Mouse (Mus musculus) heart, embryonic 13.5 days (tissue): ENCODE measurements at regions not wholly inside any gene's neighbourhood (a gene's known extent, or its start where the extent isn't known, plus 50 kb on each side); places are given as distances from the start of the nearest gene placed in this dataset.
"Not testable (repeated sequence)": the region's sequence is repeated elsewhere in the genome, so short reads cannot be mapped to it uniquely, and the experiment has no call there.

Experiments
- ATAC-seq: fragments of 200-750 bp; cut with Nextera tagmentation; 2 replicates; pipeline ENCODE4 v1.8.0; 2017; ENCODE audit warnings: moderate TSS enrichment; ENCODE audit not compliant: insufficient number of reproducible peaks, low FRiP score, low TSS enrichment; ENCODE audit errors: extremely low read depth
- H3K27ac ChIP-seq: fragments of 300-500 bp; sonication (generic); replicated peaks from 2 replicates; pipeline ENCODE4 v1.5.1; 2015; ENCODE audit warnings: moderate library complexity, mild to moderate bottlenecking, inconsistent platforms
- H3K27me3 ChIP-seq: fragments of 300-500 bp; sonication (generic); replicated peaks from 2 replicates; pipeline ENCODE4 v1.6.1; 2015; ENCODE audit warnings: mild to moderate bottlenecking, inconsistent platforms
- H3K36me3 ChIP-seq: fragments of 300-500 bp; sonication (generic); 2 replicates; pipeline ENCODE4 v1.6.1; 2015; ENCODE audit warnings: mild to moderate bottlenecking, inconsistent platforms
- H3K4me1 ChIP-seq: fragments of 300-500 bp; sonication (generic); 2 replicates; pipeline ENCODE4 v1.6.1; 2015; ENCODE audit warnings: inconsistent platforms
- H3K4me2 ChIP-seq: fragments of 300-500 bp; sonication (generic); 2 replicates; pipeline ENCODE4 v1.6.1; 2015; ENCODE audit warnings: inconsistent platforms, mild to moderate bottlenecking, moderate library complexity
- H3K4me3 ChIP-seq: fragments of 300-500 bp; sonication (generic); 2 replicates; pipeline ENCODE4 v1.5.1; 2015; ENCODE audit warnings: moderate library complexity, mild to moderate bottlenecking, inconsistent platforms
- H3K9ac ChIP-seq: fragments of 300-500 bp; sonication (generic); 2 replicates; pipeline ENCODE4 v1.6.1; 2015; ENCODE audit warnings: inconsistent platforms, mild to moderate bottlenecking, moderate library complexity
- H3K9me3 ChIP-seq: fragments of 300-500 bp; sonication (generic); 2 replicates; pipeline ENCODE4 v1.6.1; 2016; ENCODE audit warnings: inconsistent platforms
- WGBS: fragments of 180-500 bp; shearing (Covaris S2); methylation state at CpG from one replicate; pipeline ENCODE4 v1.1.7; 2015; ENCODE audit warnings: mixed read lengths; 5-methylcytosine and 5-hydroxymethylcytosine counted together

DNA sequence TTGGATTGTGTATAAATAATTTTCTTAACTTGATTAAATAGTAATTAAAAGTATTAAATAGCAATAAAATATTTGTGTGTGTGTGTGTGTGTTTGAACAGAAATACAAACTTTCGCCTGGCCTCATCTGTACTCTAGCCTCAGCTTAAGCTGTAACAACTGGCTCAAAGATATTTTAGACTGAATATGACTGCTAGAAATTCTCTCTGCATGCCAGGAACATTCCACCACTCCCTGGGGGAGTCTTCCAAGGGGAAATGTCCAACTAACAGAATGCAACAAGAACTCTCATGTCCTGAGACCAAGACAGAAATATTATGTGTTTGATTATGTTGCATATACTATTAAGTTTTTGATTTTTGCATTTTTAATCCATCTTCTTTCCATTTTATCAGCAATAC, 425.5 kb upstream of the Agtr1b start:
- Histone ChIP-seq H3K27me3 (no peaks in the 10 kb centered on the region), H3K9ac (no peak overlapping the region), H3K36me3 (no peaks in the 10 kb centered on the region), H3K4me3 (no peak overlapping the region), H3K27ac (no peak overlapping the region), H3K9me3 (no peaks in the 10 kb centered on the region), H3K4me2 (no peak overlapping the region), H3K4me1 (0 out of 2 replicates have a peak, but pooled peaks cover 2% of the 10 kb centered on the region)
- 52% methylated on average over 1 of the region's 1 CpGs for WGBS
- ATAC-seq, result no peak

GRCm38 (mm10) chr3:20777883-20778282, 410.9 kb upstream of the Agtr1b start:
- no peak for ATAC-seq

GRCm38 (mm10) chr3:20776964-20777304, 410.0 kb upstream of the Agtr1b start:
- no peak overlapping the region for H3K4me3 ChIP-seq
- no peaks in the 10 kb centered on the region for H3K27me3 ChIP-seq
- no peak overlapping the region for H3K9ac ChIP-seq
- no peak overlapping the region for H3K27ac ChIP-seq
- no peaks in the 10 kb centered on the region for H3K4me1 ChIP-seq
- H3K4me2 ChIP-seq, result no peak overlapping the region
- no peaks in the 10 kb centered on the region for H3K36me3 ChIP-seq
- WGBS, result 82% methylated on average over 2 of the region's 2 CpGs
- no peak for ATAC-seq
- no peaks in the 10 kb centered on the region for H3K9me3 ChIP-seq

More at GRCm38 (mm10) chr3:20777883-20778282, 410.9 kb upstream of the Agtr1b start:
- no peak overlapping the region for H3K9ac ChIP-seq
- H3K4me3 ChIP-seq, result no peak overlapping the region
- H3K27me3 ChIP-seq, result no peaks in the 10 kb centered on the region
- H3K27ac ChIP-seq, result no peak overlapping the region
- H3K9me3 ChIP-seq, result no peaks in the 10 kb centered on the region
- no peak overlapping the region for H3K4me2 ChIP-seq
- H3K4me1 ChIP-seq, result no peaks in the 10 kb centered on the region
- H3K36me3 ChIP-seq, result no peaks in the 10 kb centered on the region

DNA sequence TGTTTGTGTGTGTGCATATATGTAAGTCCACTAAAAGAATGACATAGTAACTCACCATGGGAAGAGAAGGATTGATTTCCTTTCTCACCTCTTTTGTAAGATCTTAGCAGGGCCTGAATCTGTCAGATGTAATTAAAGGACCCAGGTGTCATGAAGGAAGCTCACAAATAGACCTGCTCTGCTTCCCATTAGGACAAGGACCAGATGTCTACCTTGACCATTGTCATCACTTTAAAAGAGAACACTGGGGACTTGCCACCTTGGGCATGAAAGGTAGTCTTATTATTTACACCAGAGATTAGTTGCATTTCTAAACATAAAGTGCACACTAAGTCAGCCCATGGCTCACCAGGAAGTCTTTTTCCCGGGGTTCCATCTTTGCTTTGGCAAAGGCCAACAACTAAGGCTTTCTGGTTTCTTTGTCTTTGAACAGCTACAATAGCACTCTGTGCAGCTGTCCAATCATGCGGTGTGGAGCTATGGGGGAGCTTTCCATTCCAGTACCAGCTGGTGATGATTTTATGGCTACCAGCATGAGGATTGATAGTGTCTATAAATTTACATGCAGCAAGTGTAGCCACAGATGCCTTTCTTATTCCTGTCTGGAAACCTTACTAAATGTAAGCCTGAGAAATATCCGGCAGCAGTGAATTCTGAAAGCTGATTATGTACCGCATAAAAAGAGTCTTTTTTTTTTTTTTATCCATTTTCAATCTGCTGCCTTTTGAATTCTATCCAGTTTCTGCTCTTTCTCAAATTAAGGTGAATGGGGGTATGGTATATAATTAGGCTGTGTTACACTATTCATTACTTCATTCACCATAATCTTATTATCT, 409.4 kb upstream of the Agtr1b start:
- no peaks in the 10 kb centered on the region for H3K4me1 ChIP-seq
- ATAC-seq, result no peak
- H3K27me3 ChIP-seq, result no peaks in the 10 kb centered on the region
- no peaks in the 10 kb centered on the region for H3K9me3 ChIP-seq
- no peak overlapping the region for H3K4me2 ChIP-seq
- H3K9ac ChIP-seq, result no peak overlapping the region
- no peak overlapping the region for H3K27ac ChIP-seq
- 77% methylated on average over 4 of the region's 4 CpGs for WGBS
- no peak overlapping the region for H3K4me3 ChIP-seq
- no peaks in the 10 kb centered on the region for H3K36me3 ChIP-seq

GRCm38 (mm10) chr3:20734302-20734701, 367.3 kb upstream of the Agtr1b start:
- Histone ChIP-seq H3K4me1 (peaks cover 9% of the 10 kb centered on the region; the same call in 1 of the 2 replicates), H3K4me3 (no peak overlapping the region), H3K27me3 (no peaks in the 10 kb centered on the region), H3K27ac (no peak overlapping the region), H3K9me3 (no peaks in the 10 kb centered on the region), H3K36me3 (no peaks in the 10 kb centered on the region), H3K4me2 (no peak overlapping the region), H3K9ac (no peak overlapping the region)
- no peak for ATAC-seq
- WGBS, result 36% methylated on average over 3 of the region's 3 CpGs

DNA sequence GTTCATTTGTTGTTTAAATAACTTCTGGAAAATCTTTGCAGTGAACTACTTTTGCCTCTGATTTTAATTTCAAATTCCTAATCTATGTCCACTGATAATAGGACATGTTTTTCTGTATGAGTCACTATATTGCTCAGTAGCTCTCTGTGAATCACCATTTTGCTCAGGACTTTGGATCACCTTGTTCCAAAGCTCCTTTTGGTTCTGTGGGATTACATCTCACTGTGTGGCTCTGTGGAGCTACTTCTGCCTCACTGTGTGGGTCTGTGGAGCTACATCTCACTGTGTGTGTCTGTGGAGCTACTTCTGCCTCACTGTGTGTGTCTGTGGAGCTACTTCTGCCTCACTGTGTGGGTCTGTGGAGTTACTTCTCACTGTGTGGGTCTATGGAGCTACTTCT, 365.0 kb upstream of the Agtr1b start:
- H3K4me3 ChIP-seq, result no peak overlapping the region
- H3K4me2 ChIP-seq, result no peak overlapping the region
- peaks cover 9% of the 10 kb centered on the region; the same call in 1 of the 2 replicates for H3K4me1 ChIP-seq
- H3K9ac ChIP-seq, result no peak overlapping the region
- H3K9me3 ChIP-seq, result no peaks in the 10 kb centered on the region
- H3K27ac ChIP-seq, result no peak overlapping the region
- no peak for ATAC-seq
- no peaks in the 10 kb centered on the region for H3K27me3 ChIP-seq
- no peaks in the 10 kb centered on the region for H3K36me3 ChIP-seq

DNA sequence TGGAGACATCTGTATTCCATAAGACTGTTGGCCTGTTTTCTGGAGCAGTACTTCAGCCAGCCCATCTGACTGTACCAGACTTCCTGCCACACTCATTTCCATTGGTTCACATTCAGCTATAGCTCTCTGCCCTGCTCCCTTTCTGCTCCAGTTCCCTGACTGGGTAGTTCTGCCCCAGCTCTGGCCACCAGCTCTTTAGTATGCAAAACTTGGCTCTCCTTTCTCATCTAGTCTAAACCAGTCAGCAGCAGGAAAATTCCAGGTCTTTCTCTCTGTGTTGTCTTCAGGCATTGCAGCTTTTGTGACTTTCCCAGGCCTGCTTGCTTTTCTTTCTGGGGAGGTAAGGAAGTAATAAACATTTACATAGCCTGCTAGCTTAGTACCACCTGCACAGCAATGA, 363.5 kb upstream of the Agtr1b start:
- Histone ChIP-seq H3K27me3 (no peaks in the 10 kb centered on the region), H3K9me3 (no peaks in the 10 kb centered on the region)

GRCm38 (mm10) chr3:20729776-20730175, 362.8 kb upstream of the Agtr1b start:
- not testable (repeated sequence) for H3K9ac ChIP-seq, ATAC-seq, H3K27ac ChIP-seq, H3K36me3 ChIP-seq, H3K4me2 ChIP-seq, H3K4me1 ChIP-seq, H3K9me3 ChIP-seq, H3K4me3 ChIP-seq, H3K27me3 ChIP-seq

More for the DNA sequence above, 363.5 kb upstream of the Agtr1b start:
- no peak overlapping the region for H3K4me3 ChIP-seq
- H3K4me1 ChIP-seq, result peaks cover 9% of the 10 kb centered on the region; the same call in 1 of the 2 replicates
- no peak overlapping the region for H3K4me2 ChIP-seq
- no peak overlapping the region for H3K9ac ChIP-seq
- no peaks in the 10 kb centered on the region for H3K36me3 ChIP-seq
- no peak overlapping the region for H3K27ac ChIP-seq
- ATAC-seq, result no peak

DNA sequence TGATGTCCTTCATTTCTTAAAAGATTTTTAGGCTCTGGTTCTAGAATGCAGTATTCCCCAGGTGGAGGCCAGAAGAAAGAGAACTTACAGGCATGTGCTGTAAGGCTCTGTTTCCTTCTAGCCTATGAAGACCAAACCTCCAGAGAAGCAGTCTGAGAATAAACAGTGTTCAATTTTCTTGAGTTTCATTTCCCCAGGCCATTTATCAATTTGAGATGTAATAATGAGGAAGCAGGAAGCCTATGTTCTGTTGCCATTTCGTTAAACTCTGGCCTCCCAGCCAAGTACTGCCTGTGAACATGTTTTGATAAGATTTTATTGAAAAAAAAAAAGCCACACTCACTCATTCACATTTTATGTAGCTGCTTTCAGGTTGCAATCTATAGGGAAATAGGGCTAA, 347.7 kb upstream of the Agtr1b start:
- no peak overlapping the region for H3K4me2 ChIP-seq
- H3K4me1 ChIP-seq, result no peaks in the 10 kb centered on the region
- H3K36me3 ChIP-seq, result no peaks in the 10 kb centered on the region
- no peak overlapping the region for H3K27ac ChIP-seq
- H3K4me3 ChIP-seq, result no peak overlapping the region
- no peak for ATAC-seq
- H3K9me3 ChIP-seq, result peaks cover 10% of the 10 kb centered on the region; the same call in 1 of the 2 replicates
- 24% methylated on average over 1 of the region's 1 CpGs for WGBS
- H3K9ac ChIP-seq, result no peak overlapping the region
- no peaks in the 10 kb centered on the region for H3K27me3 ChIP-seq

- Histone ChIP-seq H3K9ac (no peak overlapping the region), H3K4me3 (no peak overlapping the region), H3K4me2 (no peak overlapping the region), H3K27me3 (no peaks in the 10 kb centered on the region), H3K27ac (no peak overlapping the region), H3K4me1 (no peaks in the 10 kb centered on the region), H3K9me3 (no peaks in the 10 kb centered on the region), H3K36me3 (no peaks in the 10 kb centered on the region)
- 20% methylated on average over 2 of the region's 2 CpGs for WGBS
- ATAC-seq, result no peak
These were observed 342.7 kb upstream of the Agtr1b start for GRCm38 (mm10) chr3:20709661-20710060.

DNA sequence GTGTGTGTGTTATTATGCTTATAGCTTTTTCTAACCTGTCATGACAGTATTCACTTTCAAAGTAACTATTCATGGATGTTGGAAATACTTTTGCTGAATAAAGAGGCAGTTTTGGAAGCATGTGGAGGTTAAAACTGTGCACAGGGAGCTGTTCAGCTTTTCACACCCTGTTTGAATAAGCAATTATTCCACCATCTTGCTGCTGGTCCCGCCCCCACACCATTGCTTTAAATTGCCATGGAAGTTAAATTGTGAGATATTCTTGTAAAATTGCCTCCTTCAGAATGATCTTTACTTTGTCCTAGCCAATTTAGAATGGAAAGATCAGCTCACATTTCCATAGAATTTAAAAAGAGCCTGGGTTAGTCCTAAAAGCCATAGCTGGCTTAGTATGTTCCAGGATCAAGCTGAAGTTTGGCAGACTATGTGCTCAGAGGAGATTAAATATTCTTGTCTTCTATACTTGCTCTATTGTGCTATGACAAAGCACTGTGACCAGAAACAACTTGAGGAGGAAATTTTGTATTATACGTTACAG, 328.4 kb upstream of the Agtr1b start:
- no peak overlapping the region for H3K4me2 ChIP-seq
- WGBS, result 68% methylated on average over 2 of the region's 2 CpGs
- no peak overlapping the region for H3K4me3 ChIP-seq
- no peak overlapping the region for H3K27ac ChIP-seq
- no peak overlapping the region for H3K9ac ChIP-seq
- no peak for ATAC-seq
- no peaks in the 10 kb centered on the region for H3K36me3 ChIP-seq
- no peaks in the 10 kb centered on the region for H3K27me3 ChIP-seq
- H3K4me1 ChIP-seq, result no peaks in the 10 kb centered on the region
- no peaks in the 10 kb centered on the region for H3K9me3 ChIP-seq

- Histone ChIP-seq H3K4me2 (no peak overlapping the region), H3K9me3 (no peaks in the 10 kb centered on the region), H3K9ac (no peak overlapping the region), H3K27me3 (no peaks in the 10 kb centered on the region), H3K4me1 (no peaks in the 10 kb centered on the region), H3K27ac (no peak overlapping the region), H3K36me3 (no peaks in the 10 kb centered on the region), H3K4me3 (no peak overlapping the region)
- 61% methylated on average over 6 of the region's 6 CpGs for WGBS
- ATAC-seq, result no peak
These were observed 314.0 kb upstream of the Agtr1b start for GRCm38 (mm10) chr3:20680944-20681494.
